Mouse (Mus musculus) lung, postnatal 25 days (tissue): ENCODE measurements at regions not wholly inside any gene's neighbourhood (a gene's known extent, or its start where the extent isn't known, plus 50 kb on each side); places are given as distances from the start of the nearest gene placed in this dataset.

Experiments used
- DNase-seq: peaks from one replicate; pipeline ENCODE4 v3.0.0; 2022; ENCODE audit warnings: low spot score

GRCm38 (mm10) chr9:23064001-23064400 is 158.9 kb upstream of the Bmper start:
- DNase-seq, result peak; percentile 24

GRCm38 (mm10) chr9:23064811-23065210 is 158.1 kb upstream of the Bmper start:
- no peak for DNase-seq

GRCm38 (mm10) chr9:23068101-23068791 is 154.6 kb upstream of the Bmper start:
- DNase-seq, result no peak

DNA sequence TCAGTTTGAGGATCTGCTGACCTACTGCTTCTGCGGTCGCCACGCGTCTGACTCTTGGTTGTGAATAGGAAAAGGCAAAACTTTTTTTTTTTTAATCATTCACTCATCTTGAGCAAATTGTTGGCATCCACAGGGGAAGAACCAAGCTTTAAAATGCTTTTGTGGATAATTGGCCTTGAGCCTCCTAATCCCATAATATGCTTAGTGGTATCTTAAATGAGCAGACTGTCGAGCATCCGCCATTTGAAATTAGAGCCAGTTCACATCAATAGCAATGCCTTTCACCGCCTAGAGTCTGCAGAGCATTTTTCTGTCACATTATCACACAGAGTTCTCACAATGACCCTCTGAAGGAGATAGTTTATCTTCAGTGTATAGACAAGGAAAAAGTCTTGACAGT is 153.7 kb upstream of the Bmper start:
- no peak for DNase-seq

- DNase-seq, result peak; percentile 29
These were observed 151.9 kb upstream of the Bmper start for GRCm38 (mm10) chr9:23071006-23071405.

DNA sequence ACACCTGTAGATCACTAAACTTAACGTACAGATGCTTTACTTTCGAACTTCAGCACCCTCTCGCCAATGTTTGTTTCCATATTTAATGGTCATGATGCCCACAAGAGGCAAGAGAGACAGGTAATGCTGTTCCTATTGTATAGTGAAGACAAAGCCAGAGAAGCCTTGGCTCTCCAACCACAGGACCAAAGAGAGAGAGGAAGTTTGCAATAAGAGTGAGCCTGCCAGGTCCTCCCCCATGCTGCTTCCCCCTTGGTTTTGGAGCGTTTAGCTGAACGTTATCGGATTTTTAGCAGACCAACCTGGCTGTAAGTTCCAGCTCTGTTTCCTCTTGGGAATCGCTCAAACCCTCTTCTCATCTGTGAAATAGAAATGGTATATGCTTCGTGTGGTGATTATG is 150.1 kb upstream of the Bmper start:
- DNase-seq, result no peak

- peak; percentile 61 for DNase-seq
These were observed 139.3 kb upstream of the Bmper start for GRCm38 (mm10) chr9:23083562-23083961.

DNA sequence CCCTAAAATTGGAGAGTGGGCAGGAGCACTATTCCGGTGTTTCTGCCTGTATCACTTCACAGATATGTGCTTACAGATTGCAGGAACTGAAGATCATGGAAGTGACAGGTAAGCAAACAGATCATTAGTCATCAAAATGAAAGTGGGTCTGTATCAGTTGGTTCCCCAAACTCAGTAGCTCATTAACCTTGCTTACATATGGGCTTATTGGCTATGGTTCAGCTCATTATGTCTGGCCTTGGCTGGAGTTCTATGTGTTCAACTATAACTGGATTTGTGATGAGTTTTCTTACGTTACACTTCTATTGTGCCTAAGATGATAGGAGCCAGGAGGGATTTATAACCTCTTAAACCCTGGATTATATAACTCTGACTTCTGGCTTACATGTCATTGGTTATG is 133.5 kb upstream of the Bmper start:
- DNase-seq, result no peak

GRCm38 (mm10) chr9:23097134-23097789 is 125.6 kb upstream of the Bmper start:
- no peak for DNase-seq

DNA sequence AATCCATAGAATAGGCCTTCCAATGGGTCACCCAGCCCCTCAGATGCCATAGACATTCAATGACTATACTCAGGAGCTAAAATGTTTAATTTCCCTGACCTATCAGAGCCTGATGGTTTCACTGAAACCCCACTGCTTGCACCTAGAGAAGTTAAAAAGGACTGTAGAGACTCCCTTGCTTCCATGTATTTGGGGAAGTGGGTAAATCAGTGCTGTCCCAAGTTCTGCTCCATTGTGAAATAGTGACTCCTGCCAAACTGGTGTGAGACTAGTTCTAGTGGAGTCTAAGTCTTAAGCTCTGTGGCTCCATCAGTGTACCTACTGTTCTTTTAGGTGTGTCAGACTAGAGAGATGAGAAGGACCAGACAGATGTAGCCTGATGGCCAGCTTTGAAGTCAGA is 121.3 kb upstream of the Bmper start:
- no peak for DNase-seq

DNA sequence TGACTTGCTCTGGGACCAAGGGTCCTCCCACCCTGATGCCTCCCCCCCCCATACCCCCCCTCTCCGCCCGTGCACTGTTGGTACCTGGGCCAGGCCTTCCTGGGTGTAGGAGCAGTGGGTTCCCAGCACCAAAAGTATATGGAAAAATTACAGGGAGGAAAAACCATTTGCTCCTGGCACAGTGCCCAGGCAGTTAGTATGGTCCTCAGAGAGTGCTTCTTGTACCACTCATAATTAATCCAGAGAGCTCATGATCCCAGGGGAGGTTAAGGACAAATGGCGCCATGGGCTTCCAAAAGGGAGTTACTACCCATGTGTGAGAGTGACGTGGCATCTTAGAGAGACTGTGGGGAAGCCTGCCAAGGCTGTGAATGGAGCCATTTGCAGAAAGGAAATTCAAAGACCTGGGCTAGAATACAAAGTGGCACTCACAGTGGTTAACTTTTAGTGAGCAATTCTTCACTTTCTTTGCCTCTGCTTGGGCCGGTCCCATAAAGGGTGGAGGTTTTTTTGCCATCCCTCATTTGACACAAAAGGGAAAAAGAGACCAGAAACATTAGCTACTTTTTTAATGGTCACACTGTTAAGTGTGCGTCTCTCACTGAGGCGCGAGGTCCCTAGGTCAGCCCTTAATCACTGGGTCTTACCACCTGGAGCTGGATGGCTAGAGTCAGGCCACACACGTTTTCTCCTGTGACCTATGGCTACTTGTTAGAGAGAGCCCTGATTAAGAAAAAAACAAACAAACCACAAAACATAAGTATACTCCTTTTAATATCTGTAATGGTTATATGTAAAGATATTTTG is 120.7 kb upstream of the Bmper start:
- DNase-seq, result no peak

GRCm38 (mm10) chr9:23111500-23111899 is 111.4 kb upstream of the Bmper start:
- DNase-seq, result no peak

DNA sequence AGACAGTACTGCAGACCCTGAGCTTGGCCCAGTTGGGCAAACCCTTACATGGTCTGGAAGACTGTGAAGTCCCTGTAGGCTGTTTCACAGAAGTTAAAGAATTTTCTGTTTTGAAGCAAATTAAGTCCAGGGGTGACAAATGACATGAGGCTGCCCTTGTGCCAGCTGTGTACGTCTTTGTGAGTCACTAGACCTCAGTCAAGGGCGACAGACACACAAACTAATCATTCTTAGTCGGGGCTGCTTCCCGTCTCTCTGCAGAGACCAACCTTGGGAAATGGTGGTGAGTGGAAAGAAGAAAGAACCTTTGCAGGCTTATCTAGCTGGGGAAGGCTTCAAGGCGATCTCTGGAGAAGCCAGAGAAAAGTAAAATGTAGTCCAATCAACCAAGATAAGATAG is 107.8 kb upstream of the Bmper start:
- DNase-seq, result no peak

GRCm38 (mm10) chr9:23115540-23115939 is 107.3 kb upstream of the Bmper start:
- no peak for DNase-seq

DNA sequence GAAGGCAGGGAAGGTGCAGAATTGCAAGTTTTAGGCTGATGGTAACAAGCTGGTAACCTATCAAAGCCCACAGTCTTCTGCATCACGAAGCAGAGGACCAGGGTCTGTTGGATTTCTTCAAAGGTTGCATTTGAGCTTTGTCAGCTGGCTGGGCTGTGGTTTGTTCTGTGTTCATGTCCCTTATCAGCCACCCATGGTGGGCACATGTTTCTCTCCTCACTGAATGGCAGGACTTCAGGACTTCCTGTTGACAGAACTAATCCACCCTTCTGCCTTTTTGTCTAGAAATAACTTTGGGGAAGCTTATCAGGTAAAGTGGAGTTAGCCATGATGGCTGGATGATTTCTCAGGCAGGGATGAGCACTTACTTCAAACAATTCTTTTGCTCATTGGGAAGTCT is 106.6 kb upstream of the Bmper start:
- no peak for DNase-seq

DNA sequence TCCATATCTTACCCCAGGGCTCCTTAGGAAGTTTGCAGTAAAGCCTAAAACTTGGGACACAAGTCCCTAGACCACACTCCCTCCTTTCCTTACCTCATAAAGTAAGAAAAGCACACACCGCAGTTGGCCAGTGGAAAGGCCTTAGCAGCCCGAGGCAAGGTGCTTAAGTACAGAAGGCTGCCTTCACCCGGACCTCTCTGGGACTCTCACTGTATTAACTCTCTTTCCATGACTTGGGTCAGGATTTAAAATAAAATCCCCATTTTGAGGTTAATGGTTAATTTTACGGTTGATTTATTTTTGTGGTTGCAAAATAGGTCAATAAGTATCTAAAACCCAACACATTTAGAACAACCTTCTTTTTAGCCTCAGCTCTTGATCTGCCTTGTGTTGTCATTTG is 103.1 kb upstream of the Bmper start:
- no peak for DNase-seq

DNA sequence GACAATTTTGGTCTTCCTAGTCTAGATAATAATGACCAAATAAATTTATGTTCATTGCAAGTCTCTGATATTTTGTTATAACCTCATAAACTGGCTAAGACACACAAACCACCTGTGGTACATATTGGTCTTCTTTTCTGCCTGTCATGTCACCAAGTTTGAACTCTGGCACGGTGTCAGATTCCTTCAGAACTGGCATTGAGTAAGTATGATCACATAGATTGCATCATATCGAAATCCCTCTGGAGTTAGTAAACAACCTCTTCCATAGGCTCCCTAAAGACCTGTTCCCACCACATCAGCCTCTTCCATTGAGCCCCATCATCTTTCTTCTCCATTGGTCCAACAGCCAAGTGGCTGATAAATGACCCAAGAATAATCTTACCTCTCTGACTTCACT is 102.1 kb upstream of the Bmper start:
- DNase-seq, result no peak

DNA sequence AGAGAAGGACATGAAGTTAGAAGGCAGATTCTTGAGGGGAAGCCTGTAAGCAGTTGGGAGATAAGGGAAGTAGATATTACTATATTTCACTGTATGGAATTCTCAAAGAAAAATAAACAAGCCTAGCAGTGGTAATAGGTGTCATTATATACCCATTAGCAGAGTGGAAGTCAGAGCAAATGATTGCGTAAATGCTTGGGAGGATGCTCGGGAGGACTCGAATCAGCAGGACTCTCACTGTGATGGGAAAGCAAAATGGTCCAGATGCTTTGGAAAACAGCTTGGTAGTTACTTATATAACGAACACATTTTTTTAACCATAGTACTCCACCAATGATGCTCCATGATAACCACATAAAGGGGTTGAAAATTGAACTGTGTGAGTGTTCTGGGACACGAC is 100.4 kb upstream of the Bmper start:
- DNase-seq, result no peak

GRCm38 (mm10) chr9:23123452-23123851 is 99.4 kb upstream of the Bmper start:
- DNase-seq, result no peak

DNA sequence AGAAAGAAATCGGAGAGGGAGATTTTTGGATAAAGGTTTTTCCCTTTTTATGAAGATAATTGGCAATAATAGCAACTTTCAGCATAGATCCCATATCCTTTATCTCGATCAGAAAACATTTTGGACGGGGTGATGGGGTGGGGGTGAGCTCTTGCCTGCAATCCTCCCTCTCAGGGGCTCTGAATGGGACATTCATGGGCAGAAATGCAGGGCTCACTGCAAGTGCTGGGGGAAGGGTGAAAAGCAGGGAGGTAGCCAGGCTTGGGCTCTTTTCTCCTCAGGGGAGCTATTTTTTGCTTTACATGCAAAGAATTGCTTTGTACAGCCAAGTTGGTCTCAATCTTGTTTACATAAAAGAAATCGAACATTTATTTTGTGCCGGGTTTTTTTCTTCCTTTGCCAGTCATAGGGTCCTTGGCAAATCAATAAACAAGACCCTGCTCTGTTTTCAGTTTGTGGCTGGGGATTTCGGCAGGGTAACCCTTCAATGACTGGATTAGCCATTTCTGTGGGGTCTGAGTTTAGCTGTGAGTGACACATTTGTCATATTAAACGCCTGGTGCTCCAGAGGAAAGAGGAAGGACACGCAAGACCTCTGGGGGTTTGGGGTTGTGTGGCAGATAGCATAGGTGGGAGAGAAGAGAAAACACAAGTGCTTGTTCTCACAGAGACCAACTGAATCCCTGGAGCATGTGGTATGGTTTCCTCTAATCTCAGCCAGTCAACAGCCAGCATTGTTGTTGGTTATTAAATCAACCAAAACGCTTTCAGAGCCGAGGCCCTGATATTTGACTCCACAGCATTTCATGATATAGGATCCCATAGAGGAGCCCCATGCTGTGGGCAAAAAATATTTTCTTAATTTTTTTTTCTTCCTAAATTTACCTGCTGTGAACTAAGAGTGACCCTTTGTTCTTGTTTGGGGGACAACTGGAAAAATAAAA is 96.8 kb upstream of the Bmper start:
- no peak for DNase-seq

DNA sequence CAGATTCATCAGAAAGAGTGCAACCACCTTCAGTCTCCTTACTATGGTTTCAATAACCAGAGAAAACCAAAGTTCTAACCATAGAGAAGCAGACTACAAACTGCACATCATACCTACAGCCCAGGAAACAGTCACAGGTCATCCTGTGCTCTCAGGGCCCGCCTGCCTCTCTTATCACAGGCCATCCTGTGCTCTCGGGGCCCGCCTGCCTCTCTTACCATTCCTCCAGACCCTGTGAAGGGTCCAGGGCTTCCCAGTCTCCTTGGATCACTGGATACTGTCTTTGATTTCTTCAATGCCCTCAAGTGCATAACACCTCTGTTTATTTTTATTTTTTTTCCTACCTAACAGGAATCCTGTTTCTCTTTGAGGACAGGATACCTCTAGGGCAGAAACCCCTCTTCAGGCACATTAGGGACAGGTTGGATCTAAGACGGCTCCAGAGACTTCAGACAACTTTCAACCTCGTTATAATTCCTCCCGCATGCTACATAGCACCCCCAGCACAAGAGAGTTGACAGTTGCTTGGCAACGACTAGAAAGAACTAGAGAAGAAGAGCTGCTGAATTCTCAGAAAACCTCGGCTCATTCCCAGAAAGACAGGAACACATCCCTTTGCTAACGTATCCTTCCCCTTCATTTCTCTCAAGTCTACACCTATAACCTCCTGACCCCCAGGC is 95.4 kb upstream of the Bmper start:
- no peak for DNase-seq

GRCm38 (mm10) chr9:23128018-23128369 is 94.9 kb upstream of the Bmper start:
- no peak for DNase-seq
